Mouse (Mus musculus): ENCODE results near the gene Pheta1.

The Pheta1 gene

DNA sequence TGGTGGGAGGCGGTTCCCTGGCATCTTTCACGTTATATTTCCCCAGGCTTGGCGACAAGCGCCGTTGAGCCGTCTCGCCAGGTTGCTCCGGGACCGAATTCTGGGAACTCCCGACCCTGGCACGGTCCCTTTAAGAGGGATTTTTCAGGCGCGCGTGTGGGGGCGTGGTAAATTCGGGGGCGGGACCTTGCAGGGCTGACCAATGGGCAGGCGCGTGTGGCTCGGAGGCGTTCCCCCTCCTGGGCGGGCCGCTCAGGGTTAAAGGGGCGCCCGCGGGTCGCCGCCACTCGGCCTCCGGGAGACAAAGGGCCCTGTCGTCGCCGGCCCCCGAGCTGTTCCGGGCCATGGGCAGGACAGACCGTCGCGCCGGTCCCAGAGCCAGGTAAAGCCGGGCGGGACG is at the start of gene Pheta1:
Gene Pheta1, plus strand, starts transcription at position 242 of the 400 bp plus-strand sequence.
- peak; percentile 24; the same call in 1 of the 2 replicates for TF ChIP-seq GATA4 (IDR thresholded peaks at IDR 0.05; ENCODE audit: insufficient replicate concordance, low read length)

DNA sequence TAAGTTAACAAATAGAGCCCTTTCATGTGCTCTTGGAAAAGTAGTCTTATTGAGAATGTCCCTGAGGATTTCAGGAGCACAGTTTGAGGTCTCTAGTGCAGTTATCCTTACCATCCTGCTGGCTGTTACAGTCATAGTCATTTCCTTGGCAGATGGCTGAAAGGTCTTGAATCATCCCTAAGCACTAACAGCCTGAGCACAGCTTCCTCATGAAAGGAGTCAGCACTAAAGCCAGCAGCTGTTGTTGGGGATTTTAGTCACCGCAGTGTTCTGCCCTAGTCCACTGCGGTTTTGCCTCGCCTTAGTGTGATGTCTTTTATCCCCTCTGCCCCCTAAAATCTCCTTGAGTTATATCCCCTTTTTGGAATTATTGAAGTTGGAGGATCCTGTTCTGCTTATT is 41.6 kb upstream of the Pheta1 start:
- TF ChIP-seq GATA4 (IDR thresholded peaks at IDR 0.05; ENCODE audit: insufficient replicate concordance, low read length), result no peak

DNA sequence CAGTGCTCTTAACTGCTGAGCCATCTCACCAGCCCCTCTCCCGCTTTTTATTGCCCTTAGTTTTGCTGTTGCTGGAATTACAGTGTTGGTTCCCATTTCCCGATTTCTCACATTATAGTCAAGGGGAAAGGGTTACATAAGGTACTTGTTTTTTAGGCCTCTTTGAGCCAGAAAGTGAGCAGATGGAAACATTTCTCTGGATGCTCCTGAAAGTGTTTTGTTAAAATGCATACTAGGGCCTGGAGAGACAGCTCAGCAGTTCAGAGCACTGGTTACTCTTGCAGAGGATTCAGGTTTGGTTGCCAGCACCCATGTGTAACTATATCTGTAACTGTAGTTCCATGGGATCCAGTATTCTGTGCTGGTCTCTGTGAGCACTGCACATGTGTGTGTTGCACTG is 40.6 kb upstream of the Pheta1 start:
- TF ChIP-seq GATA4 (IDR thresholded peaks at IDR 0.05; ENCODE audit: insufficient replicate concordance, low read length), result no peak

DNA sequence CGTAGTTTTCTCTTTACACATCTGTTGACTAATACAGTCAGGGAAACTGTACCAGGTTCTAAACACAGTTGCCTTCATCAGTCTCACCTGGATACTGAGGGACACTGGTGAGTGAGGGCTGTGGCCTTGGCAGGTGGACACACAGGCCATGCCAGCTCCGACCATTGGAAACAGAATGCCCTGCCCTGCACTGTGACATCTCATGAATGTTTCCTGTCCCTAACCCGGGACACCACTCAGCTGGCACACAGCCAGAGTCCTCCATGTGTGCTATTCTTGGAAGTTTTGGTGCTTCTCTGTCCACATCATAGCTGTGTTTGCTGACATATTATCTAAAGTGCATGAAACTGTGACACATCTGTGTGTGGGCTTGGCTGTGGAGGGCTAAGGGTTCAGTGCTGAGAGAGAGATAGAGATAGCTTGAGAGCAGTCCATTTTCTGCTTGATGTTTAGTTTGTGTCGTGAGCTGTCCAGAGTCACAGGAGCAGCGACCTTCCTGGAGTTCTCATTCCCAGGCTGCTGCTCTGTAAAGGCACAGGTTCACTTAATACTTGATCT is 39.0 kb upstream of the Pheta1 start:
- TF ChIP-seq GATA4 (IDR thresholded peaks at IDR 0.05; ENCODE audit: insufficient replicate concordance, low read length), result no peak

DNA sequence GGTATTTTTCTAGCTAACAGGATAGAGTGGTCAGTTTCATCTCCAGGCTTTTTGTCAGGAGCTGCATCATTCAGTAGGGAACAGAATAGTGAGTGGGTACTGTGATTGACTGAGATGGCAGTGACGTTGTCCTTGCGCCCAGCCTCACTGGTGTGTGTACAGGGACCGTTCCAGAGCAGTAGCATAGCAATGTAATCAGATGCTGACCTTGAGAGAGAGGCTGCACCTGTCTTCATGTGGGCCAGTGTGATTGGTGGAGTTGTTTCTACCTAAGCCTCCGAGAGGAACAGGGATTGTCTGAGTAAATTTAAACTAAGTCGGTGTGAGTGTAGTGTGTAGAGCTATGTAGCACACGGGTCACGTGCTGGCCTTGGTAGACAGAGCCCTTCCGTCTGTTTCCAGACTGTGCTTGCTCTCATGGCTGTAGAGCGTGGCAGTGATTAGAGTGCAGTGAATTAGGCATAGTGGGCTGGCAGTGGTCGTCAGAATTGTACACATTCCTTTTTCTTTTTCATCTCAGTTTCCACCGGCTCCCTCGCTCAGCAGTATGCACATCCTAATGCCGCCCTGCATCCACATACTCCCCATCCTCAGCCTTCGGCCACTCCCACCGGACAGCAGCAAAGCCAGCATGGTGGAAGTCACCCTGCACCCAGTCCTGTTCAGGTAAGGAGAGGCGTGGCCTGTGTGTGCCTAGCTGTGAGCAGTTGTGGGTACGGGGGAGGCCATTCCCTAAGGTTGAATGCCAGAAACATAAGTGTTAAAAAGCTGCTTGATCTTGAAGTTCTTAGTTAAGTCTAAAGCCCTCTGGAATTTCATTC is 38.2 kb upstream of the Pheta1 start:
- no peak for TF ChIP-seq GATA4 (IDR thresholded peaks at IDR 0.05; ENCODE audit: insufficient replicate concordance, low read length)

DNA sequence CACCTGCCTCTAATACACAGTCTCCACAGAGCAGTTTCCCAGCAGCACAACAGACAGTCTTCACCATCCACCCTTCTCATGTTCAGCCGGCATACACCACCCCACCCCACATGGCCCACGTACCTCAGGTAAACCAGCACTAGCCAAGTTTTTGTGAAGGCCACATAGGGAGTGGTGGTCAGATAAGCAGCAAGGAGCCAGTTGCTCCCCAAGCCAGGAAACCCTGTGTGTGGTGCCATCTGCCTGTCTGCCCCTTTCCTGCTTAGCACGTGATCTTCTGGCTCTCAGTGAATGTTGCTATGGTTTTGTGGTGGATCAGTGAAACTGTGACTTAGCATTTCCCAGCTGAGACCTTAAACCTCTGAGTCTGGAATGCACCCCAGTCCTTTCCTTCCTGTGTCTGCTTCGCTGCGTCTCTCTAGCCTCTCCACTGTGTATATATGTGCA is 37.3 kb upstream of the Pheta1 start:
- no peak for TF ChIP-seq GATA4 (IDR thresholded peaks at IDR 0.05; ENCODE audit: insufficient replicate concordance, low read length)

DNA sequence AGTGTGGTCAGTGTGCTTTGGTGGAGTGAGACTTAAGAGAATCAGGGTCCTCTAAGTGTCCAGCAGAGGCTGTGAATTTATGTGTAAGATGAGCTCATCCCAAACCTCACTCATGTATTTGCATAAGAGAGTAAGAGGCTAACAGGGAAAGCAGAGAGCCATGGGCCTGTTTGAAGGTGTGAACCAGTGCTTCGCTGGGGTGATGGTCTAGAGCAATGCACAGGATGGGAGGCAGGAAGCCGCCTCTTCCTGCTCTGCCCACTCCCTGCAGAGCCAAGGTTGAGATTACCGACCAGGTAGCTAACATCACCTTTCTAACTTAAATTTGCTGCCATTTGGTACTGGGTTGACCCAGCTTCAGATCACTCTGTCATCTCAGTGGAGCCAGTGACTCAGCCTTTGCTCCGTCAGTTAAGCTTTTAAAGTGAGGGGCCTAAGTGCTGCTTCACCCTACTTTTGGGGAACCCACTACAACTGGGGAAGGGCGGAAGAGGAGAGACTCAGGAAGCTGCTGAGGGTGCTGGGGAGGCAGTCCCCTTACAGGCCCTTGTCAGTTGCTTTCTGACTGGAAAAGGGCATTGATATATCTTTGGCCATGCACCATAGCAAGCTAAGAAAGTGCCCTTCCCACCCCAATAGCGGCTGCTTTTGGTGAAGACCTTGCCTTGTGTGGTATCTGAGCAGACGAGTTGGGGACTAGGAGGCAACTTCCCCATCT is 36.1 kb upstream of the Pheta1 start:
- no peak for TF ChIP-seq GATA4 (IDR thresholded peaks at IDR 0.05; ENCODE audit: insufficient replicate concordance, low read length)

DNA sequence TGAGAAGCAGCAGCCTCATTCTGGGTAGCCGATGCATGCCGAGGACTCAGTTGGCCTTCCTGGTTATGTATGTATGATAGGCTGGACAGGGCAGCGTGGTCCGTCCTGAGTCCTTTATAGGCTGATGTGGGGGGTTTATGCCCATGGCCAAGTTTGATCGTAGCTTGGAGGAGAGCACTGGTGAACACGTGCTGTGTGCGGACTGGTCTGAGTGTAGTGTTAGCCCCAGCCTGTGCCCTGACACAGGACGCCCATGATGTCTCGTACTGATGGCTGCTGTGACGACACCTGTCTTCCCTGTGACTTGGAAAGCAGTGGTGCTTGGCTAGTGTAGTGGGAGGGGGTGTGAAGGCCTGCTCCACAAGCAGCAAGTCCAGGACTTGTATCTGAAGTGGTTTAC is 35.0 kb upstream of the Pheta1 start:
- no peak for TF ChIP-seq GATA4 (IDR thresholded peaks at IDR 0.05; ENCODE audit: insufficient replicate concordance, low read length)

DNA sequence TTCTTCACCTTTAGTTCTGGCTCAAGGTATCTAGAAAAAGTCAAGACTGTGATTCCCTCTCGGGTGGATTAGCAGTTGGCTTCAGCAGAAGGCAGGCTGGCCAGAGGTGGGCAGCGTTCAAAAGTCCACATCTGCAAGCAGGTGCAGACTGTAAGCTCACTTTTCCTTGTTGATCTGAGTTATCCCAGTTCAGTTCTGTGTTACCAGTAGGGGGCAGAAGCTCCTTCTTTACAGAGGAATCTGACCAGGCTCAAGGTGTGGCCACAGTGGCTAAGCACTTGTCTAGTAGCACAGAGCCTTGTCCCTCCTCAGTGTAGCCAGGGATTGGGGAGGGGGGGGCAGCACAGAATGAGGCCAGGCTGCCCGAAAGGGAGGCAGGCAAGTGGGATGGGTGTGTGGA is 33.7 kb upstream of the Pheta1 start:
- no peak for TF ChIP-seq GATA4 (IDR thresholded peaks at IDR 0.05; ENCODE audit: insufficient replicate concordance, low read length)

DNA sequence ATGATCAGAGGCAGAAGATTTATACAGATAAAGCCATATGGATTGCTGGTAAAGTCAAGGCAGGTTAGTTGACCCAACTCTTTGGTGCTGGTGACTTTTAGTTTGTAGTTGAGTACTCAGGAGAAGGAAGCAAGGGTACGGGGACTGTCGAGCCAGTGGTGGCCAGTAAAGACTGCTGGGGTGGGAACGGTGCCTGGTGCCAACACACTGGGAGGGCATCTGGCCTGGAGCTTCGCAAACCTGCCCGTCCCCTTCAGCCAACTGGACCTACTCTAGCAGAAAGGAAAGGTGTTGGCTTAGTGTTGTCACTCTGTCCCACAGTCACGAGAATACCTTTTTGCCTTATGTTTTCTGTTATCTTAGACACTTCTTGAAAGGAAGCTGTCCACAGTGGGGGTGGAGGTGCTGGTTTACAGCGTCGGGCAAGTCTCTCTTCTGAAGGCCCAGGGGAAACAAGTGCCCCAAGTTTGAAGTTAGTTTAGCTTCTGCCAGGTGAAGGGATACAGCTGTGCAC is 32.9 kb upstream of the Pheta1 start:
- no peak for TF ChIP-seq GATA4 (IDR thresholded peaks at IDR 0.05; ENCODE audit: insufficient replicate concordance, low read length)

DNA sequence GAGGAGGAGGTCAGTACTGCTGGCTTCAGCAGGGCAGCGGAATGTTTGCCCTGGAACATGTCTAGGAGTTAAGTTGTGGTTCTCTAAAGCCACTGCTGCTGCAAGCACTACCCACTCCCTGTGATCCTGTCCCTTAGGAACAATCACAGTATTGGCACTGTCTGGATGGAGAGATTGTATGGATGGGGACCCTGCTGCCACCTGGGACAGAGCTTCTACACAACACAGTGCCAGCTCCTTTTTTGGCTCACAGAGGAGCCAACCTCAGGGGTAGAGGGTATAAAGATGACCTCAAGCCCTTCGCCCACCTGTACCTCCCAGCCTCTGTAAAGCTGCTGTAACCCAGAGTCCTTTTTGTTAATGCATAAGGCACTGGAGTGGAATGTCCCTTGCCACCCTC is 32.2 kb upstream of the Pheta1 start:
- TF ChIP-seq GATA4 (IDR thresholded peaks at IDR 0.05; ENCODE audit: insufficient replicate concordance, low read length), result no peak

DNA sequence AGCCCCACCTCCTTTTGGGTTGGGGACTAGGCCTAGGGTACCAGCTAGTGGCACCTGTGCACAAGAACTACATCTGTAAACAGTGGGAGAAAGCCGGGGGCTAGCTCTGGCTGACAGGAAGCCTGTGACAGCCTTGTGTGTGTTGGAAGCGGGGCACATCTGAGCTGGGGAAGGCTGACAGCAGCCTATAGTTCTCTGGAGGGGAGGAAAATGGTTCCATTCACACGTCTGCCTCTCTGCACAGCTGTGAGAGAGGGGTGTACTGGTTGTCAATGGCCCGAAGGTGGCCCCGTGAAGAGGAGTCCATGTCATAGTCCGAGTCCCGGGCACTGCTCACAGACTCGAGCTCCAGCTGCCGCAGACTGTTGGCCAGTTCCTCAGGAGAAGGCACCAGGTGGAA is 31.2 kb upstream of the Pheta1 start:
- TF ChIP-seq GATA4 (IDR thresholded peaks at IDR 0.05; ENCODE audit: insufficient replicate concordance, low read length), result no peak

DNA sequence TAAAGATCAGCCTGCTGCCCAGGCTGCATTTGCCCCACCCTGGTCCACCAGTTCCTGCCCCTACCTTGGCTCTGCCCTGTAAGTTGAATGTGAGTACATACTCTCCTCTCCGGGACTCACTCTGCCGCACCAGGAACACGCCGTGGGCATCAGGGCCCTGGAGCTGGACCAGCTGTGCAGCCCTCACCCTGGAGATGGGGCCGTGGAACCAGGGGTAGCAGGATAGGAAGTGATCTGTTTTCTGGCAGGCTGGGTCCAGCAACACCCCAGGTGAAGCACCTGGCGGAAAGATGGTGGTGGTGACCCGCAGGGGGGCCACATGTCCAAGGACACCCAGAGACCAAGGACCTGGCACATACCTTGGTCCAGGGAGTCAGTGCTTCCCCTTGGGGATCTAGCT is 30.4 kb upstream of the Pheta1 start:
- TF ChIP-seq GATA4 (IDR thresholded peaks at IDR 0.05; ENCODE audit: insufficient replicate concordance, low read length), result no peak

DNA sequence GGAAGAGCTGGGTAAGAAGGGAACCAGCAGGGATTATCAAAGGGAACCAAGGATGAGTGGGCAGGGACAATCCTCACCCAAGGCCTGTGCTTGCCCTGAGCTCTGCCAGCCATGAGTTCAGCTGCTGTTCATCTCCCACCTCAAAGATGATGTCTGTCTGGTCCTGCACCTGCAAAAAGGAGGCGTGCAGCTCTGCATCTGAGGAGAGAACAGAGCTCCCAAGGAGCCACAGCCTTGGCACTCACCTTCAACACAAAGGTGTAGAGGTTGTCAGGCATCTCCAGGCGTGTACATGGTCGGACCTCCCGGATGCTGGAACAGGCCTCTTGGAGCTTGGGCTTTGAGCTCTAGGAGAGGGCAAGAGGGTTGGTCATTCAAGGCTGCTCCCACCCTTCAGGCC is 29.9 kb upstream of the Pheta1 start:
- no peak for TF ChIP-seq GATA4 (IDR thresholded peaks at IDR 0.05; ENCODE audit: insufficient replicate concordance, low read length)

DNA sequence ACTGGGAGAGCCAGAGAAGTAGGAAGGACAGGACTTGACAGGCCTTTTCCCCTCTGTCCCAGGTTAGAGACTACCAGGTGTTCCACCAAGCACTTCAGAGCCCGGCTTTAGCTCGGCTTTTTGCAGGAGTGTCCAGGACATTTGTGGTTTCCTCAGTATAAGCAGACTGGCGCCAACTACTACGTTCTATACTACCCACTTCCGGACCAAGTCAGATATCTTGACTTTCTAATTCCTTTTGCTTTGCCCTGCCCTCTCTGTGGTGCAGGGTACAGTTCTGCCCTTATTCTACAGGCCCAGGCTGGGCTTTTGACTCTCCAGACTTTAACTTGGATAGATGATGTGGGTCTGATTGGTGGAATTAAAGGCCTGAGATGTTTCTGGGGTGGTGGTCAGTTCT is 29.2 kb upstream of the Pheta1 start:
- no peak for TF ChIP-seq GATA4 (IDR thresholded peaks at IDR 0.05; ENCODE audit: insufficient replicate concordance, low read length)

DNA sequence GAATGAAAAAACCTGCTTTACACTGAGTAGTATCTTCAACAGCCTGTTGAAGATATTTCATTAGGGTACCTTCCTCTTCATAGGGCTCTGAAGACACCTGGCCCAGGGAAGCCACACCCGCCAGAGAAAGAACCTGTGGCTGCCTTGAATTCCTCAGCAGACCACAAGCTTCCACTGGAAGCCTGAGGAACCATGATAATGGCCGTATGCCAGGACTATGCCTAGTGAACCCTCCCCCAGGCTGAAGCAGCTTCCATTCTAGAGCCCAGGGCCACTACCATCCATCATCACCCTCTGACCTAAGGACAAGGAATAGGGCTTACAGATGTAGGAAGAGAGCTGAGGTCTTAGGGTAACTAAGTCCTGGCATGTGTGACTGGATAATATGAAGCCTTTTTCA is 28.6 kb upstream of the Pheta1 start:
- TF ChIP-seq GATA4 (IDR thresholded peaks at IDR 0.05; ENCODE audit: insufficient replicate concordance, low read length), result no peak

All from liver, adult (tissue).